Mouse (Mus musculus) duodenum, adult 2 months (tissue): ENCODE results near the gene Ino80b. TPM values are rescaled to one million over a fixed set of nuclear protein-coding genes. Genes with fewer than 3 reads are reported as not detected.

Source experiments
- polyA plus RNA-seq: library from polyadenylated mRNA; depleted of rRNA; stranded (reverse); fragments of >200 nt; gene quantifications from 2 replicates; pipeline ENCODE4 v1.2.3, GENCODE M21; 2012; ENCODE audit warnings: low replicate concordance; rRNA removed

The Ino80b gene
- 48.4 and 118 TPM in 2 replicates for polyA plus RNA-seq

DNA sequence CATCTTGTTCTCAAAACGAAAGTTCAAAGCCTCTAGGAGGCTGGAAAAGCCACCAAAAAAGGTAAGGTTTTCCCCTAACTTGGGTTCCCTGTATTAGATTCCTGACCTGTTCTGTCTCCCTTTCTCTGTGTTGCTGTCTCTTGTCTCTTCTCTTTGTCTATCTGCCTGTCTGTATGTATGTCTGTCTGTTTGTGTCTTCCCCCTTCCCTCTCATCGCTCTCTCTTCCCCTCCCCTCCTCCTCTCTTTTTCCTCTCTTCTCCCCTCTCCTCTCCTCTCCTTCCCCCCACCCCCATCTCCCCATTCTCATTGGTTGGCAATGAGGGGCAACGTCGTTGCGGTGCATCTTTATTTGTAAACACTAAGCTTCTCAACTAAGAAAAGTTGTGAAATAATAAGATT lies at the start of gene Ino80b:
Ino80b (minus strand) TSS at position 101 of the 400 bp plus-strand sequence.

GRCm38 (mm10) chr6:83165607-83166242 lies 40.5 kb upstream of the Ino80b start, which contains the start of gene Dctn1:
TSS of gene Dctn1 (plus strand) at chr6:83165920.

GRCm38 (mm10) chr6:83156259-83156684 lies 31.0 kb upstream of the Ino80b start, which contains the start of the genes Wdr54 and 1700003E16Rik:
TSS of gene Wdr54 (minus strand) at chr6:83156397.
TSS of gene 1700003E16Rik (plus strand) at chr6:83156404.

DNA sequence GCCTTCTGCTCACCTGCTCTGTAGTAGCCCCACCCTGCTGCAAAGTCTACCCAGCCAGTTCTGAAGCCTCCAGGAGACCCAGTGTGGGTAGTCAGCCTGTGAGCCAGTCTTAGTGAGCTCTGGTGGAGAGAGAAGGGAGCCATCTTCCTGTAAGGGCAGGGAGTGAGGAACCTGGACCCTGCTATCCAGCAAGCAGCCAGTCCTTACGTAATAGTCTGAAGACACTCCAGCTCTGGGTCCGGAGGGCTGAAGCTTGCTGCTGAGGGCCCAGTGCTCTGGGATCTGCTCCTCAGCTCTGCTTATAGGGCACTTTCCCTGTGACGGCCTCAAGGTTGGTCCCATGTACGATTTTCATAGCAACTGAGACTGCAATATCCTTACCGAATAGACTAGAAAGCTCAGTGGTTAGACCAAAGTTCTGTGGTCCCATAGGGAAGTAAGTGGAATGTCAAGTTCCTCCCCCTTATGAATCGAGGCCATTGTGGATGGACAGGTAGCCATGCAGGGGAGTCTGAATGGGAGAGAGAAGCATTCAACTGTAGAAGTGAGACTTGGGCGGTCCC lies 9.8 kb upstream of the Ino80b start, which contains the start of gene Rtkn:
Rtkn (plus strand) TSS at position 513 of the 563 bp plus-strand sequence.

DNA sequence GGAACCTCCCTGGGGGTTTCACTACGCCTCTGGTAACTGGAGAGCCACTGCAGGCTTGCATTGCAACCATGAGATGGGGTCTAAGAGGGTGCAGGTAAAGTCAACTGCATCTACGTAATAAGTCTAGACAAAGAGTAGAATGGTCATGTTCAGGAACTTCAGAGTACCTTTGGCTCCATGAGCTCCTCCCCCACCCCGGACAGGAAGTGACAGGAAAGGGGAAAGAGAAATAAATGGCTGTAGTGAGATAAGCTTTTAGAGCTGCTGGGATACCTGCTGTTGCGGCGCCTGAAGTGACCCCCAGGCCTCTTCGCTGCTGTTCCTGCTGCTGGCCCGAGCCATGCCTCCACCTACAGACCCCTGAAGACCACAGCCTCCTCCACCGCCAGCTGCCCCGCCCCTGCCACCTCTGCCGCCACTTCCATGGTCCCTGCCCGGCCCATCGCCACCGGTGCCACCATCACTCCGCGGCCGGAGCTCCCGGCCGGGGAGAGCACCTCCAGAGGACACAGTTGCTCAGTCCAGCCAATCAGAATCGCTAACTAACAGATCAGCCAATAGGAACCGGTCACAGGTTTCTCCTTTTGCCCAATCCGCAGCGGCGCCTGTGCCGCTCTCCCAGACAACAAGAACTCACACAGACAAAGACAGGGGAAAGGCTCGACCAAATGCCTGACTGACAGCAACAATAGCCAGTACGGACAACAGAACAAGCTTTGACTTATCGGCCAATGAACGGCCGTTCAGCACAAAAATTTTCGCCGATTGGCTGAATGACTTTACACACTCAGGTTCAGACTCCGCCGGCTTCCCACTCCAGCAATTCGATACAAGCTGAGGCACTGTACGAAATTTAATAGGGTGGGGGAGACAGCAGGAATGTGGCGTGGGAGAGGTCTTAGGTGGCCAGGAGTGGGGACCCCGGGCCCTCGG lies 4.0 kb downstream of the Ino80b start, which contains the start of gene Wbp1:
Wbp1 (minus strand) TSS at position 630 of the 933 bp plus-strand sequence.

DNA sequence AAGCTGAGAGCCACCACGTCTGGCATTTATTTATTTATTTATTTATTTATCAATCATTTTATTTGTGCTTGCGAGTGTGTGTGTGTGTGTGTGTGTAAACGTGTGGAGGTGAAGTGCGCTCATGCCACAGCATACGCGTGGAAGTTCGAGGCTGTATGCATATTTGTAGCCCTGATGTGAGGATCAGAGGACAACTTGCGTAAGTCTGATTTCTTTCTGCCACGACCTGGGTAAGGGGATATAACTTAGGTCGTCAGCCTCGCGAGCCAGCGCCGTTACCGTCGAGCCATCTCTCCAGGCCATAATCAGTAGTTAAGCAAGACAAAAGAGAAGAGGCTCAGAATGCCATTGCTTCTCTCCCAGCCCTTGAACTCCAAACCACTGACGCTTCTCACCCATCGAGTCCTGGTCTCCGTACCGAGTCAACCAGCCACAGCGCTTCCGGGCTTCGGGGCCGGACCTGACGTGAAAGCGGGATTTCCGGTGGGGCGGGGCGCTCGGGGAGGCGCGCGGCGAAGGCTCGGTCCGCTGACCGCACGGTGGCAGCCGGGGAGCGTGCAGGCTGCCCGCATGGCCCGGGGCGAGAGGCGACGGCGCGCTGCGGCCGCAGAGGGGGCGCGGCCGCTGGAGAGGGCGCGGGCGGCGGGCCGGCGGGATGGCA lies 10.1 kb downstream of the Ino80b start, which contains the start of gene Mogs:
Mogs (plus strand) TSS at position 486 of the 661 bp plus-strand sequence.

GRCm38 (mm10) chr6:83108762-83109668 lies 16.2 kb downstream of the Ino80b start, which contains the start of gene Mrpl53:
TSS of gene Mrpl53 (plus strand) at chr6:83109040.

GRCm38 (mm10) chr6:83101316-83101687 lies 23.9 kb downstream of the Ino80b start, which contains the start of the genes Ccdc142 and Gm42688:
TSS of gene Ccdc142 (plus strand) at chr6:83101601.
TSS of gene Gm42688 (plus strand) at chr6:83101617.

GRCm38 (mm10) chr6:83086121-83087035 lies 38.9 kb downstream of the Ino80b start, which contains the start of gene Lbx2:
TSS of gene Lbx2 (plus strand) at chr6:83086367.

GRCm38 (mm10) chr6:83077630-83078323 lies 47.5 kb downstream of the Ino80b start, which contains the start of gene Pcgf1:
TSS of gene Pcgf1 (plus strand) at chr6:83077869.

Other genes with a start within 250 kb of the Ino80b start
- gene Sema4f, start 185.7 kb downstream of the Ino80b start, polyA plus RNA-seq, result 0.37 and 0.41 TPM in 2 replicates
- 0.46 TPM in 1 of 2 replicates, not detected in the other for gene M1ap, start 178.5 kb downstream of the Ino80b start, polyA plus RNA-seq
- gene Dok1, start 92.0 kb downstream of the Ino80b start, polyA plus RNA-seq, result 5.2 and 5.9 TPM in 2 replicates
- gene Loxl3, start 91.3 kb downstream of the Ino80b start, polyA plus RNA-seq, result 0.98 and 1.3 TPM in 2 replicates
- 823 and 950 TPM in 2 replicates for gene Aup1, start 70.9 kb downstream of the Ino80b start, polyA plus RNA-seq
- gene Htra2, start 70.2 kb downstream of the Ino80b start, polyA plus RNA-seq, result 24.9 and 33.2 TPM in 2 replicates
- gene Dqx1, start 67.6 kb downstream of the Ino80b start, polyA plus RNA-seq, result 38.3 and 46.4 TPM in 2 replicates
- 6.0 and 9.6 TPM in 2 replicates for gene Tlx2, start 55.1 kb downstream of the Ino80b start, polyA plus RNA-seq
- 6.3 and 8.7 TPM in 2 replicates for gene Pcgf1, start 47.6 kb downstream of the Ino80b start, polyA plus RNA-seq
- gene Lbx2, start 39.1 kb downstream of the Ino80b start, polyA plus RNA-seq, result 1.1 and 1.3 TPM in 2 replicates
- gene Ccdc142, start 23.8 kb downstream of the Ino80b start, polyA plus RNA-seq, result 10.7 and 21.4 TPM in 2 replicates
- 5.3 and 7.2 TPM in 2 replicates for gene Gm42688, start 23.8 kb downstream of the Ino80b start, polyA plus RNA-seq
- gene Mrpl53, start 16.4 kb downstream of the Ino80b start, polyA plus RNA-seq, result 55.7 and 58.1 TPM in 2 replicates
- 51.8 and 63.1 TPM in 2 replicates for gene Mogs, start 9.9 kb downstream of the Ino80b start, polyA plus RNA-seq
- 246 and 297 TPM in 2 replicates for gene Wbp1, start 3.9 kb downstream of the Ino80b start, polyA plus RNA-seq
- gene Rtkn, start 10.0 kb upstream of the Ino80b start, polyA plus RNA-seq, result 115 and 204 TPM in 2 replicates
- 1.0 and 1.3 TPM in 2 replicates for gene Wdr54, start 31.0 kb upstream of the Ino80b start, polyA plus RNA-seq
- gene 1700003E16Rik, start 31.0 kb upstream of the Ino80b start, polyA plus RNA-seq, result 0.15 and 0.22 TPM in 2 replicates
- gene Dctn1, start 40.5 kb upstream of the Ino80b start, polyA plus RNA-seq, result 119 and 175 TPM in 2 replicates
- gene Slc4a5, start 94.4 kb upstream of the Ino80b start, polyA plus RNA-seq, result 31.0 and 32.6 TPM in 2 replicates
- gene Mthfd2, start 200.5 kb upstream of the Ino80b start, polyA plus RNA-seq, result 1.2 and 4.1 TPM in 2 replicates
- 14.7 and 20.9 TPM in 2 replicates for gene Mob1a, start 200.6 kb upstream of the Ino80b start, polyA plus RNA-seq
- gene Bola3, start 223.7 kb upstream of the Ino80b start, polyA plus RNA-seq, result 11.9 and 186 TPM in 2 replicates